ENCODE assay signal across 9 mouse cellular contexts in the genomic region with DNA sequence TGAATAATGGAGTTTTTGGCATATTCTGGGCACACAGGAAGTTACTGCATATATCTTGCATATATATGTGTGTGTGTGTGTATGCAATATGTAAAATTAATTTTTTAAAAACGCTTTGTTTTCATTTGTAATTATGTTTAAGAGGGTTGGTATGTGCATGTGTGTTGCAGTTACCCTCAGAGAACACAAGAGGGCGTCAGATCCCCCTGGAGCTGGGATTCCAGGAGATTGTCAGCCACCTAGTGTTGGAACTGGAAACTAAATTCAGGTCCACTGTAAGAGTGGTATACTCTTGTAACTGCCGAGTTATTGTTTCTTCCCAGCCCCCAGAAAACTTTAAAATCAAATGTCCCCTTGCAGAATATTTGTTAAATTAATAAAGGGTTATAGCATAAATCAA. TPM values are rescaled to one million over a fixed set of nuclear protein-coding genes. Genes with fewer than 3 reads are reported as not detected.
DNase-seq lines count a peak whose midpoint lies in the region; ATAC-seq lines count a peak whose summit lies in the region.
"Had no signal": no experiment of that assay in that cellular context is flagged by ENCODE, and none has a peak within 500 bp of the region (broad histone marks: within the 10 kb centered on the region; RNA-seq: fewer than 3 reads in every experiment).

No protein-coding gene starts in this region.

- no peak for ATAC-seq in kidney, embryonic 15.5 days (replicated peaks; ENCODE audit: low FRiP score)
- ATAC-seq in cerebellum, adult (ENCODE audit: insufficient number of reproducible peaks, low FRiP score, low TSS enrichment), result no peak
- ATAC-seq in midbrain, embryonic 15.5 days (replicated peaks), result no peak

- no peak overlapping the region for H3K27ac ChIP-seq in kidney, embryonic 15.5 days
- H3K27ac ChIP-seq in midbrain, embryonic 15.5 days, result no peak overlapping the region
- H3K27ac ChIP-seq: liver, embryonic 13.5 days had no signal

- no peak overlapping the region for H3K4me2 ChIP-seq in kidney, embryonic 15.5 days
- no peak overlapping the region for H3K4me2 ChIP-seq in midbrain, embryonic 15.5 days
- H3K4me2 ChIP-seq: liver, embryonic 13.5 days had no signal

- whole genome bisulfite sequencing in kidney, embryonic 15.5 days, result 60% methylated on average over 3 of the region's 3 CpGs
- 55% methylated on average over 3 of the region's 3 CpGs for WGBS in midbrain, embryonic 15.5 days

- no peak overlapping the region for H3K4me3 ChIP-seq in kidney, embryonic 15.5 days (replicated peaks)
- H3K4me3 ChIP-seq in midbrain, embryonic 15.5 days, result no peak overlapping the region
- H3K4me3 ChIP-seq: liver, embryonic 13.5 days had no signal

- H3K36me3 ChIP-seq in kidney, embryonic 15.5 days, result peaks cover 91% of the 10 kb centered on the region
- peaks cover 6% of the 10 kb centered on the region; the same call in 1 of the 2 replicates for H3K36me3 ChIP-seq in midbrain, embryonic 15.5 days (replicated peaks)

- peak; percentile 70 for DNase-seq in kidney, adult 9 months
- DNase-seq in CD4-positive helper T cell, adult 2 months (ENCODE audit: low read depth, low spot score), result peak; percentile 19
- DNase-seq in ZHBTc4 (ENCODE audit: low read depth, low spot score), result peak; percentile 86
- DNase-seq in lung, postnatal 14 days, result peak; percentile 46
- no peak for DNase-seq in right cerebral cortex, postnatal 10 days (ENCODE audit: low spot score in 2 of 2)
- DNase-seq: liver, embryonic 13.5 days had no signal

- H3K27me3 ChIP-seq in kidney, embryonic 15.5 days, result no peaks in the 10 kb centered on the region
- H3K27me3 ChIP-seq in midbrain, embryonic 15.5 days (replicated peaks), result no peaks in the 10 kb centered on the region
- H3K27me3 ChIP-seq: liver, embryonic 13.5 days had no signal

- no peaks in the 10 kb centered on the region for H3K9me3 ChIP-seq in kidney, embryonic 15.5 days (replicated peaks)
- no peaks in the 10 kb centered on the region for H3K9me3 ChIP-seq in midbrain, embryonic 15.5 days
- H3K9me3 ChIP-seq: liver, embryonic 13.5 days had no signal

- H3K4me1 ChIP-seq in kidney, embryonic 15.5 days, result peaks cover 19% of the 10 kb centered on the region
- H3K4me1 ChIP-seq in midbrain, embryonic 15.5 days, result no peaks in the 10 kb centered on the region
- H3K4me1 ChIP-seq: liver, embryonic 13.5 days had no signal

- H3K9ac ChIP-seq in kidney, embryonic 15.5 days, result no peak overlapping the region
- H3K9ac ChIP-seq in midbrain, embryonic 15.5 days, result no peak overlapping the region
- H3K9ac ChIP-seq: liver, embryonic 13.5 days had no signal

RNA-seq across cellular contexts. Expression of a gene that starts 46.6 kb away (rescaled TPM):
- polyA plus RNA-seq in kidney, embryonic 15.5 days (2015; fragmentation: Nextera tagmentation; extraction: Ambion mirVana), result 15.9 and 16.1 TPM in 2 replicates
- polyA plus RNA-seq in midbrain, embryonic 15.5 days (2015; fragmentation: Nextera tagmentation; extraction: Ambion mirVana), result 12.5 and 12.6 TPM in 2 replicates

Comparison
In these comparisons a context has a peak if more than half of its experiments do, and no peak if none do; other contexts are left out.
1. DNase-seq: peak in kidney, adult 9 months (single experiment), CD4-positive helper T cell, adult 2 months (single experiment), ZHBTc4 (single experiment) and lung, postnatal 14 days (single experiment); none in right cerebral cortex, postnatal 10 days (0 of 2).